Mouse (Mus musculus) thymus, postnatal 14 days (tissue): Measurements from ENCODE around the gene Galntl6.
"Not testable (repeated sequence)": the region's sequence is repeated elsewhere in the genome, so short reads cannot be mapped to it uniquely, and the experiment has no call there.

ENCODE experiments used
- DNase-seq: peaks from one replicate; pipeline ENCODE4 v3.0.0; 2021

Galntl6 gene

GRCm38 (mm10) chr8:57836981-57837380, 1075.5 kb downstream of the Galntl6 start:
- no peak for DNase-seq

- DNase-seq: no peak
Measured at GRCm38 (mm10) chr8:57836201-57836883, 1076.1 kb downstream of the Galntl6 start.

GRCm38 (mm10) chr8:57823151-57823550, 1089.3 kb downstream of the Galntl6 start:
- DNase-seq: no peak

GRCm38 (mm10) chr8:57816034-57816433, 1096.4 kb downstream of the Galntl6 start:
- DNase-seq: no peak

- no peak for DNase-seq
Measured at GRCm38 (mm10) chr8:57807060-57807459, 1105.4 kb downstream of the Galntl6 start.

- DNase-seq: no peak
Measured at GRCm38 (mm10) chr8:57805094-57805493, 1107.3 kb downstream of the Galntl6 start.

- DNase-seq: no peak
Measured at GRCm38 (mm10) chr8:57803821-57804220, 1108.6 kb downstream of the Galntl6 start.

GRCm38 (mm10) chr8:57801197-57801596, 1111.2 kb downstream of the Galntl6 start:
- peak; percentile 23 for DNase-seq

GRCm38 (mm10) chr8:57800327-57800726, 1112.1 kb downstream of the Galntl6 start:
- peak; percentile 81 for DNase-seq

- peak; percentile 72 for DNase-seq
Measured at GRCm38 (mm10) chr8:57799797-57800204, 1112.6 kb downstream of the Galntl6 start.

GRCm38 (mm10) chr8:57793455-57793854, 1119.0 kb downstream of the Galntl6 start:
- DNase-seq: peak; percentile 62

- DNase-seq: peak; percentile 20
Measured at GRCm38 (mm10) chr8:57792246-57792645, 1120.2 kb downstream of the Galntl6 start.

- peak; percentile 59 for DNase-seq
Measured at GRCm38 (mm10) chr8:57791309-57791721, 1121.1 kb downstream of the Galntl6 start.

- DNase-seq: no peak
Measured at GRCm38 (mm10) chr8:57779551-57779950, 1132.9 kb downstream of the Galntl6 start.

- DNase-seq: no peak
Measured at GRCm38 (mm10) chr8:57777988-57778721, 1134.3 kb downstream of the Galntl6 start.

GRCm38 (mm10) chr8:57776723-57777122, 1135.7 kb downstream of the Galntl6 start:
- DNase-seq: no peak

GRCm38 (mm10) chr8:57772732-57773265, 1139.6 kb downstream of the Galntl6 start:
- DNase-seq: no peak

- no peak for DNase-seq
Measured at GRCm38 (mm10) chr8:57767541-57767940, 1144.9 kb downstream of the Galntl6 start.

GRCm38 (mm10) chr8:57766471-57767065, 1145.9 kb downstream of the Galntl6 start:
- no peak for DNase-seq

- no peak for DNase-seq
Measured at GRCm38 (mm10) chr8:57765726-57766351, 1146.6 kb downstream of the Galntl6 start.

- no peak for DNase-seq
Measured at GRCm38 (mm10) chr8:57765192-57765591, 1147.2 kb downstream of the Galntl6 start.

GRCm38 (mm10) chr8:57762622-57763021, 1149.8 kb downstream of the Galntl6 start:
- not testable (repeated sequence) for DNase-seq

- DNase-seq: no peak
Measured at GRCm38 (mm10) chr8:57760921-57761320, 1151.5 kb downstream of the Galntl6 start.
